Mouse (Mus musculus): ENCODE measurements at regions not wholly inside any gene's neighbourhood (a gene's known extent, or its start where the extent isn't known, plus 50 kb on each side); places are given as distances from the start of the nearest gene placed in this dataset.

- DNase-seq, result no peak
Observed at GRCm38 (mm10) chr9:6608428-6609283, 339.0 kb upstream of the Ddi1 start.
